Mouse (Mus musculus) bone marrow, adult 2 months (tissue): ENCODE measurements around the gene Fxn.

Experiments
- CTCF ChIP-seq: fragments of 200-500 bp; IDR thresholded peaks from 2 replicates; pipeline ENCODE4 v1.5.1; 2011; ENCODE audit warnings: low read length, control low read depth; ENCODE audit not compliant: control insufficient read depth, insufficient read depth
- POLR2A ChIP-seq: fragments of 200-500 bp; IDR thresholded peaks from 2 replicates; pipeline ENCODE4 v1.6.1; 2011; ENCODE audit warnings: low read depth, mild to moderate bottlenecking, control low read depth, low read length, borderline replicate concordance; ENCODE audit not compliant: control insufficient read depth

GRCm38 (mm10) chr19:24280601-24281228, at the start of gene Fxn:
- TF ChIP-seq CTCF: no peak
- no peak for TF ChIP-seq POLR2A
